Mouse (Mus musculus): Measurements from ENCODE around the gene Csf3. TPM values are rescaled to one million over a fixed set of nuclear protein-coding genes. Genes with fewer than 3 reads are reported as not detected.

Csf3 gene
- polyA plus RNA-seq, 1 experiment = not detected

GRCm38 (mm10) chr11:98741622-98742396, 40.7 kb downstream of the Csf3 start:
- peak; percentile 17 for TF ChIP-seq CTCF (IDR thresholded peaks at IDR 0.05; ENCODE audit: low read depth, low read length)
- TF ChIP-seq POLR2A (IDR thresholded peaks at IDR 0.05; ENCODE audit: insufficient read depth, low read length) = no peak
- no peak for TF ChIP-seq EP300 (IDR thresholded peaks at IDR 0.05; ENCODE audit: insufficient read depth, low read depth, low read length)
- Histone ChIP-seq H3K27ac (ENCODE audit: insufficient read depth, low read length) (no peak overlapping the region), H3K4me3 (ENCODE audit: low read depth, low read length) (peak overlapping the region; percentile 84), H3K36me3 (ENCODE audit: control insufficient read depth, insufficient read depth, low read length, poor library complexity, severe bottlenecking) (no peaks in the 10 kb centered on the region), H3K27me3 (ENCODE audit: control insufficient read depth, insufficient read depth, low read length, poor library complexity, severe bottlenecking) (no peaks in the 10 kb centered on the region), H3K9ac (ENCODE audit: low read depth, poor library complexity, severe bottlenecking) (peak overlapping the region; percentile 89), H3K9me3 (replicated peaks; ENCODE audit: control insufficient read depth, insufficient read depth, low read length, poor library complexity, severe bottlenecking) (no peaks in the 10 kb centered on the region), H3K4me1 (ENCODE audit: control insufficient read depth, insufficient read depth, low read length) (peaks cover 27% of the 10 kb centered on the region)

GRCm38 (mm10) chr11:98742397-98743291, 41.6 kb downstream of the Csf3 start:
- Histone ChIP-seq H3K27me3 (ENCODE audit: control insufficient read depth, insufficient read depth, low read length, poor library complexity, severe bottlenecking) (no peaks in the 10 kb centered on the region), H3K4me1 (ENCODE audit: control insufficient read depth, insufficient read depth, low read length) (peaks cover 33% of the 10 kb centered on the region), H3K27ac (ENCODE audit: insufficient read depth, low read length) (no peak overlapping the region), H3K9ac (ENCODE audit: low read depth, poor library complexity, severe bottlenecking) (peak overlapping the region; percentile 89), H3K4me3 (ENCODE audit: low read depth, low read length) (peak overlapping the region; percentile 84), H3K36me3 (ENCODE audit: control insufficient read depth, insufficient read depth, low read length, poor library complexity, severe bottlenecking) (no peaks in the 10 kb centered on the region), H3K9me3 (replicated peaks; ENCODE audit: control insufficient read depth, insufficient read depth, low read length, poor library complexity, severe bottlenecking) (no peaks in the 10 kb centered on the region)
- TF ChIP-seq EP300 (IDR thresholded peaks at IDR 0.05; ENCODE audit: insufficient read depth, low read depth, low read length) (0 out of 2 replicates have a peak, but pooled peaks have one; percentile 6), POLR2A (IDR thresholded peaks at IDR 0.05; ENCODE audit: insufficient read depth, low read length) (no peak), CTCF (IDR thresholded peaks at IDR 0.05; ENCODE audit: low read depth, low read length) (no peak)

GRCm38 (mm10) chr11:98743655-98744345, 42.7 kb downstream of the Csf3 start:
- H3K9me3 ChIP-seq (replicated peaks; ENCODE audit: control insufficient read depth, insufficient read depth, low read length, poor library complexity, severe bottlenecking) = no peaks in the 10 kb centered on the region
- TF ChIP-seq EP300 (IDR thresholded peaks at IDR 0.05; ENCODE audit: insufficient read depth, low read depth, low read length) = no peak
- TF ChIP-seq POLR2A (IDR thresholded peaks at IDR 0.05; ENCODE audit: insufficient read depth, low read length) = no peak
- no peak for TF ChIP-seq CTCF (IDR thresholded peaks at IDR 0.05; ENCODE audit: low read depth, low read length)
- no peaks in the 10 kb centered on the region for H3K36me3 ChIP-seq (ENCODE audit: control insufficient read depth, insufficient read depth, low read length, poor library complexity, severe bottlenecking)
- 0 out of 2 replicates have a peak overlapping the region, but pooled peaks have one; percentile 34 for H3K9ac ChIP-seq (ENCODE audit: low read depth, poor library complexity, severe bottlenecking)
- H3K27ac ChIP-seq (ENCODE audit: insufficient read depth, low read length) = peak overlapping the region; percentile 53
- peaks cover 32% of the 10 kb centered on the region for H3K4me1 ChIP-seq (ENCODE audit: control insufficient read depth, insufficient read depth, low read length)
- no peak overlapping the region for H3K4me3 ChIP-seq (ENCODE audit: low read depth, low read length)
- H3K27me3 ChIP-seq (ENCODE audit: control insufficient read depth, insufficient read depth, low read length, poor library complexity, severe bottlenecking) = no peaks in the 10 kb centered on the region

- Histone ChIP-seq H3K36me3 (ENCODE audit: control insufficient read depth, insufficient read depth, low read length, poor library complexity, severe bottlenecking) (no peaks in the 10 kb centered on the region), H3K27ac (ENCODE audit: insufficient read depth, low read length) (peak overlapping the region; percentile 53), H3K9ac (ENCODE audit: low read depth, poor library complexity, severe bottlenecking) (peak overlapping the region; percentile 34; the same call in 1 of the 2 replicates), H3K4me3 (ENCODE audit: low read depth, low read length) (no peak overlapping the region), H3K9me3 (replicated peaks; ENCODE audit: control insufficient read depth, insufficient read depth, low read length, poor library complexity, severe bottlenecking) (no peaks in the 10 kb centered on the region), H3K4me1 (ENCODE audit: control insufficient read depth, insufficient read depth, low read length) (peaks cover 34% of the 10 kb centered on the region), H3K27me3 (ENCODE audit: control insufficient read depth, insufficient read depth, low read length, poor library complexity, severe bottlenecking) (no peaks in the 10 kb centered on the region)
- TF ChIP-seq POLR2A (IDR thresholded peaks at IDR 0.05; ENCODE audit: insufficient read depth, low read length) (no peak), EP300 (IDR thresholded peaks at IDR 0.05; ENCODE audit: insufficient read depth, low read depth, low read length) (no peak), CTCF (IDR thresholded peaks at IDR 0.05; ENCODE audit: low read depth, low read length) (no peak)
Measured at GRCm38 (mm10) chr11:98744456-98745019, 43.5 kb downstream of the Csf3 start.

GRCm38 (mm10) chr11:98745932-98746853, 45.1 kb downstream of the Csf3 start:
- H3K4me3 ChIP-seq (ENCODE audit: low read depth, low read length) = no peak overlapping the region
- TF ChIP-seq EP300 (IDR thresholded peaks at IDR 0.05; ENCODE audit: insufficient read depth, low read depth, low read length) = peak; percentile 59; the same call in 1 of the 2 replicates
- TF ChIP-seq POLR2A (IDR thresholded peaks at IDR 0.05; ENCODE audit: insufficient read depth, low read length) = no peak
- H3K9me3 ChIP-seq (replicated peaks; ENCODE audit: control insufficient read depth, insufficient read depth, low read length, poor library complexity, severe bottlenecking) = no peaks in the 10 kb centered on the region
- H3K36me3 ChIP-seq (ENCODE audit: control insufficient read depth, insufficient read depth, low read length, poor library complexity, severe bottlenecking) = no peaks in the 10 kb centered on the region
- H3K27ac ChIP-seq (ENCODE audit: insufficient read depth, low read length) = no peak overlapping the region
- peaks cover 31% of the 10 kb centered on the region for H3K4me1 ChIP-seq (ENCODE audit: control insufficient read depth, insufficient read depth, low read length)
- no peaks in the 10 kb centered on the region for H3K27me3 ChIP-seq (ENCODE audit: control insufficient read depth, insufficient read depth, low read length, poor library complexity, severe bottlenecking)
- H3K9ac ChIP-seq (ENCODE audit: low read depth, poor library complexity, severe bottlenecking) = no peak overlapping the region

Measured in ES-Bruce4 (cell line).